Mouse (Mus musculus): ENCODE results near the gene Rbm8a2.
A peak's percentile ranks its signal among the peaks of the same experiment; 100 is the strongest.
"Not testable (repeated sequence)": the region's sequence is repeated elsewhere in the genome, so short reads cannot be mapped to it uniquely, and the experiment has no call there.

The Rbm8a2 gene

DNA sequence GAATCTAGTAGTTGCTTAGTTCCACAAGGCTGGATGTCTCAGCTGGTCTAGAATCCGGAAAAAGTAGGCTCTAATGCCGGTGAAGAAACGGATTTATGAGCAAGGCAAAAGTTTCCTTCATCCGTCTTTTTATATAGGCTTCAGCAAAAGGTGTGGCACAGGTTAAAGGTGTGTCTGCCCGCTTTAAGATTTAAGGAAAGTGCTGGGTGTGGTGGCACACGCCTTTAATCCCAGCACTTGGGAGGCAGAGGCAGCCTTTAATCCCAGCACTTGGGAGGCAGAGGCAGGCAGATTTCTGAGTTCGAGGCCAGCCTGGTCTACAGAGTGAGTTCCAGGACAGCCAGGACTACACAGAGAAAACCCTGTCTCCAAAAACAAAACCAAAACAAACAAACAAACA, at the start of gene Rbm8a2:
Rbm8a2 (minus strand) TSS at position 101 of the 400 bp plus-strand sequence.
- not testable (repeated sequence) for DNase-seq

GRCm38 (mm10) chr1:176028397-176028796, 49.5 kb upstream of the Rbm8a2 start:
- no peak for DNase-seq

DNA sequence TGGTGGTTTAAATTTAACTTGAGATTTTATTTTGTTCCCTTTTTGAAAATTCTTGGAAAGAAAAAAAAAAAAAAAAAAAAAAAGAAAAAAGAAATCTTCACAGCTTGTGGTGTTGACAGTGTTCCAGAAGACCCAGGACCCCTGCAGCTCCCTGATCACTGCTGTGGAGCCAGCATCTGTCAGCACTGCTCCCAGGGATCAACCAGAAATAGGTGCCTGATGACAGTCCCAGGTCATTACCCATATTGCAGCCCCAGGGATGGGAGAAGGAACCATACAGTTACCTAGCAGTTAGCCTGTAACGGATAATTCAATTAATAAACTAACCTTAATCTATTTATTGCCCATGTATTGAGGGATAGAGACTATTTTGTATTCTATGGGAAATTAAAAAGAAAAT, 45.6 kb upstream of the Rbm8a2 start:
- DNase-seq = no peak

- no peak for DNase-seq
Measured at GRCm38 (mm10) chr1:176018523-176018922, 39.6 kb upstream of the Rbm8a2 start.

DNA sequence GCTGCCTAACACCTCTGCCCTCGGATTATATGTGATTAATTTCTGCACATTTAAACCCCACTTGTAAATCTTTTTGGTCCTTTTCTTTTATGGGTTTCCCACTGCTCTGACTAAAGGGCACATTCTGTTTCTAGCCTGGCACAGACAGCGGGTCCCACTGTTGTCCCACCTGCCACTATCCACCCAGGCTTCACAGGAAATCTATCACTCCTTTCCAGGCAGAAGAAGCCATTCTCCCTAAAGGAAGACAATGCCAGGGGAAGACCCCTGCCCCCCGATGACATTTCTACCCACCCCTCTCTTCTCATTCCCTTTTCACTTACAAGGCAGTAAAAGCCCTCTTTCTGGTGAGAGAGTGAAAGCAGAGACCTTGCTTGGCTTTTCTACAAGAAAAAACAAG, 37.2 kb upstream of the Rbm8a2 start:
- no peak for DNase-seq

DNA sequence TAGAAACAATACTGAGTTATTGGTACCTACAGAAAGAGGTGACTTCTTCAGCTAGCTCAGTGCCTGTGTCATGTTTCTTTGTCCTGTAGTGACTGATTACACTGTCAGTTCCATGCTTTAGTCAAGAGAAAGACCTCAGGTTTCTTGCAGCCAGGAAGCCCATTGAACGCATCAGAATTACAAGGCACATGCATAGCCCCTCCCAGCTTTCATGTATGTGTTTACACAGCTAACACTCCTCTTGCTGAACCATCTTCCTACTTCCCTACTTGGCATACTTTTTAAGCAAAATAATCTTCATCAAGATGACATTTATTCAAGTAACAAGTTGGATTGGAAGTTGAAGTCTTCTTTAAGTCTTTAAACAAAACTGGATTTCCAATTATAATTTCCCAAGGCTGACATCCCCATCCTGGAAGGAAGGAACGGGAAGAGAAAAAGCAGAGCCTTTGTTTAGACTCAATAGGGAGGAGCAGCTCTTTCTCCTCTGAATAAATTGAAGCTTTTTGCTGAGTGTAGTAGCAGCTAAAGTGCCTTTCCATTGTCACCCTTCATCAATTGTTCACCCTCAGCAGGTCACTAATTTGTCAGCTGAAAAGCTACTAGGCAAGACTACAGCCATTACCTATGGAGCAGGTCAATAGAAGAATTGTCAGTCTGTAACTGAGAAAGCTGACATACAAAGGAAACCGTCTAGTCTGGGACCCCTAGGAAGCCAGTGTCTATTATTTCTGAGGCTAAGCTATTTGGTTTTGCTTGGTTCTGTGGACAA, 34.8 kb upstream of the Rbm8a2 start:
- DNase-seq = no peak

DNA sequence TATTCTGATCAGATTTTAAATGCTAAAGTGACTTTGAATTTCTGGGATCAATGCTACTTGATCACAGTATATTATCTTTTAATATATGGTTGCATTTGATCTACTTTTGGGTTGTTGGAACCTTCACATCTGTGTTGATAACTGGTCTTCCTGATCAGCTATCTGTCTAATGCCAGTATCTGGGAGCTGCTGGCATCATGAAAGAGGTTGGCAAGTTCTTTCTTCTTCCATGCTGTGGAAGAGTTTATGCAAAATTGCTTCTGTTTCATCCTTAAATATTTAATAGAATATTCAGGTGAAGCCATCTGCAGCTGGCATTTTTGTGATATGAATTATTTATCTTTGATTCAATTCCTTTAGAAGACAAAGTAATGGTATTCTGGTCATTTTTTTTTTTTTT, 32.6 kb upstream of the Rbm8a2 start:
- no peak for DNase-seq

- no peak for DNase-seq
Measured at GRCm38 (mm10) chr1:176011072-176011471, 32.2 kb upstream of the Rbm8a2 start.

- no peak for DNase-seq
Measured at GRCm38 (mm10) chr1:176008411-176008810, 29.5 kb upstream of the Rbm8a2 start.

GRCm38 (mm10) chr1:176000599-176000998, 21.7 kb upstream of the Rbm8a2 start:
- no peak for DNase-seq

DNA sequence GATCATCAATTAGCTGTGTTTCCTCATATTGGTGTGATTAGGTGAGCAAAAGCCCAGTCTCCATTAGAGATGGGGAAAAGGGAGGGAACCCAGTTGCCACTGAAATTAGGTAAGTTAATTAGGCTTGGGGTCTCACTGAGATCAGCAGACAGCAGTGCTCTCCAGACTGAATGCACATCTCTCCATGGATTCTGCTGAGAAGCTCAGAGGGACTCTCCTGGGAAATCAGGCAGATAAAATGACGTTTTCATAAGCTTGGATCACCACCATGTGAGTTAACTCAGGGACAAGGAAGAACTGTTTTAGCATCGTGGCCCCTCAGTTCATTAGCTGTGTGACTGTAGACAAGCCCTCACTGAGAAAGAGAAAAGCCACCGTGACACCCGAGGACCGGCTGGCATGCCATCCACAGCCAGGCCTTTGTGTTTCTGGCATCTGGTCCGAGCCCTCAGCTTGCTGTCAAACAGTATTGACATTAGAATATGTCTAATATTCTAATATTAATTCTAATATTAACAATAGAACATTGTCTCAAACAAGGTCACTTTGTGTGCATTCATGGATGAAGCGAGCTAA, 18.2 kb upstream of the Rbm8a2 start:
- no peak for DNase-seq

DNA sequence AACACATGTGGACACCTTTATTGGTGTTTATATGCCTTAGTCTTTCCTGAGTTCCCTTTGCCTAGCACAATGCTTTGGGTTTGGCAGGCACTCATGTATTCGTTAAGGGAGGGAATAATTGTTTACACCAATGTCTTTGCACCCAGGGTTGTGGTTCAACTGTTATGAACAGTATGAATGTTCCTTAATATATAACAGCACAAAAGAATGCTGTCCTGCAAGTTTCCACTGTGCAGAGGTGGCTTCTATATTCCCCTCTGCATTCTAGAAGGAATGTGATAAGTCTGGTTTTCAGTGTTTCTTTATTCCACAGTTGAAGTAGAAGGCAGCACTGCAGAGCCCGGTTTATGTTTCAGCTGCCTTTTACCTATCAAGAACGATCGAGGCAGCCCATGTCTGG, 10.0 kb upstream of the Rbm8a2 start:
- no peak for DNase-seq

DNA sequence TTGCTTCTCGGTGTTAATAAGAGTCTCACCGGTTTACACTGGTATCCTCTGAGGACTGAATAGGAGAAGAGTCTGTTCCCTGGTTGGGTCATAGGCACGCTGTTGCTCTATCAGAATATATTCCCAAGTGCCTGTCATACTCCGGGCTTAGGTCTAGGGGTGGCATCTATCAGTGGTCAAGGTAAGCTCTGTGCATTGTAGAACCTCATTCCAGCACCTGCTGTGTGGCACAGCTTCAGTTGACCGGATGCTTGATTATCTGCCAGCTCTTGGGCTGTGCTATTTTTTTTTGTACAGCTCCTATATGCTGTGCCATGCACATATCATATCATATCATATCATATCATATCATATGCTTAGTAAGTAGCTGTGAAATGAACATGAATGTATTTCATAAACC, 9.5 kb upstream of the Rbm8a2 start:
- DNase-seq = no peak

DNA sequence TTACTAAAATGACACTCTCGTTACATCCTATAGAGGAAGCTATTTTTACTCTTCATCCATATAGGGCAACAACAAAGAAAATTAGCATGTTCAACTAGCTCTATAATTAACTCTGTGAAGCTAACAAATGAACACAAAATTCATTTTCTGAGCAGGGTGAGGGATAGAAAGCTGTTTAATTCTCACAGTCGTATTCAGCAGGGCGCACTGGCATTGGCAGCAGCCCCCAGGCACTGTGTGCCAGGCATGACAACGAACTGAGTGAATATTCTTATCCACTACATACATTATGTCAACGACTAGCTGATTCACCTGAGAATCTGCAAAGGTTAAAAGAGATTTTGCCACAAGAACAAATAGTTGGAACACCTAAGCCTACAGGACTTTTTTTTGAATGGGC, 8.2 kb downstream of the Rbm8a2 start:
- DNase-seq = no peak

- no peak for DNase-seq
Measured at GRCm38 (mm10) chr1:175967004-175967745, 11.7 kb downstream of the Rbm8a2 start.

DNA sequence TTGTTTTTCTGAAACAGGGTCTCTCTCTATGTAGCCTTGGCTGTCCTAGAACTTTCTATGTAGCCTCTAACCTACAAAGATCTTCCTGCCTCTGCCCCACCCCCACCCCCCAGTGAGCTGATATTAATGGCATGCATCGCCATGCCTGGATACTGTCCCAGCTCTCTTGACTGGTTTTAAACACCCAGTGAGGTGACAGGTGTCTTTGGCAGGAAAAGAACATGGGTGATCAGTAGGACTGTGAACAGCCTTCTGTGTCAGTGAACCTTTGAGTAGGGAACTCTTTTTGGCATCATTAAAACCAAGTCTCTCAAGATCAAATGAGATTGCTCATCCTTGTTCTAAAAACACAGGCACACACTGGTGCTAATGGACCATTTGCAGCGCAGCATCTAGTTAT, 17.1 kb downstream of the Rbm8a2 start:
- no peak for DNase-seq

DNA sequence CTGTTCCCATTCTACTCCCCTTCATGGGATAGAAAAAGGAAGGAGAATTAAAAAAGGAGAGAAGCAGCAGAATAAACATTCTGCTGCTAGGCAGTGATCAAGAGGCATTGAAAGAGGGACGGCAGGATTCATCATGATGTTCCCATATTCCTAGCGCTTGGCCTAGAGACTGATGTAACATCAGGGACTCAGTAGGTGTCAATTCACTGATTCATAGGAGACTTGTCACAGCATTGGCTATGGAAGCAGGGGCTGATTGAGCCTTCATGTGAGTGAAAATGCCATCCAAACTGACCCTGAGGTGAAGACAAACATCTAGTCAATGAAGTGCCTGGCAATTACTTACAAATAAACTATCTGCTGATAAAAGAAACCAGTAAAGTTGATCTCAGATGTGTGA, 28.1 kb downstream of the Rbm8a2 start:
- no peak for DNase-seq

GRCm38 (mm10) chr1:175950421-175950820, 28.5 kb downstream of the Rbm8a2 start:
- no peak for DNase-seq

DNA sequence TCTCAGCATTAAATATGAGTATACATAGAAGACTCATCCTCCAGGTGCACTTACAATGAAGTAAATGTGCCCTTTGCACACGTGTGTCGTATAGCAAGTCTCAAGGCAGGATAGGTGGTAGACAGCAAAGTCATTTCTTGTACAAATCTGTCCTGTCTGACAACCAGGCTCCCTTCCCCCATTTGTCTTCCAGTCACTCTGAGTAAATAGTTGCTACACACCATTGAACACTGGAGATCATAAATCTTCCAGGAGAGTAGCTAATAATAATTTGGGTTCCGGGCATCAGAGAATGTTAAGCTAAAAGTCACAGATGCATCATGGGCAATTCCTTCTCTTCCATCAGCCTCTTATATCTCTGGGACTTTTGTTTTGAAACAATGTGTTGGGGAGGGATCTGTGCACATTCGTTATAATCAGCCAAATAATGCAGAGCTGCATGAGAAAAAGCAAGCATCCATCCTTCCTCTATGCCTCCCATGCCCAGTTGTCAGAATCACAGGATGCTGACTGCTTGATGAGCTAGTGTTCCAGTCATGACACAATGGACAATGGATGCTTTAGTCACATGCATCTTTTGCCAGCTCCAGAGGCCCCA, 32.1 kb downstream of the Rbm8a2 start:
- no peak for DNase-seq

DNA sequence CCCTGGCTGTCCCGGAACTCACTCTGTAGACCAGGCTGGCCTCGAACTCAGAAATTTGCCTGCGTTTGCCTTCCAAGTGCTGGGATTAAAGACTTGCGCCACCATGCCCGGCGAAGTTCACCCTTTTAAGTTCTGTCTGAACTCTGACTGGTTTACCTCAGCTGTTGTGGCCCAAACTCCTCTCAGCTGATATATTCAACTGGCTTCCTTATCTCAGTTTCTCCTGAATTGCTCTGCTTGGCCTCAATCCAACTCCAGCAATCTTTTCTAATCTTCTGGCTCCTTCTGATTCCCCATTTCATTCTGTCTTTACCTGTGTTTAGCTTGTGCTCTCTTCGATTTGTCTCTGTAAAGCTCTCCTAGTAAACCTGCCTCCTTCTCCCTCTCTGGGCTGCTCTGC, 35.7 kb downstream of the Rbm8a2 start:
- no peak for DNase-seq

DNA sequence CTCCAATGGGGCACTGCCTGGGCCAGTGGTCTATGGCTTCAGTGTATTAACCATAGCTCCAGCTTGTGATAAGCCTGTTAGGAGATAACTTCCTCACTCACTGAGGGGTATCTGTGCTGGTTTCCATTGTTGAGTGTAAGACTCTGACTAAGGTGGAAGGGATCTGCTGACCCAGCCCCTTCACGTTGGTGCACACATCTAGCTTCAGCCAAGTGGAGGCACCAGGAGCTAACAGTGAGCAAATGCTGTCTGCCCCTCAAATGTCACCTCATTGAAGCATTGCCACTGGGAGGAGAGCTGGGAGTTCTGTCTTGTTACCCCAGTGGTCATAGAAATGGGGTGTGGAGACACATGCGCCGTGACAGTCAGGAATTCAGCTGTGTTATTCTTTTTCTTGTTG, 40.2 kb downstream of the Rbm8a2 start:
- DNase-seq = no peak

DNA sequence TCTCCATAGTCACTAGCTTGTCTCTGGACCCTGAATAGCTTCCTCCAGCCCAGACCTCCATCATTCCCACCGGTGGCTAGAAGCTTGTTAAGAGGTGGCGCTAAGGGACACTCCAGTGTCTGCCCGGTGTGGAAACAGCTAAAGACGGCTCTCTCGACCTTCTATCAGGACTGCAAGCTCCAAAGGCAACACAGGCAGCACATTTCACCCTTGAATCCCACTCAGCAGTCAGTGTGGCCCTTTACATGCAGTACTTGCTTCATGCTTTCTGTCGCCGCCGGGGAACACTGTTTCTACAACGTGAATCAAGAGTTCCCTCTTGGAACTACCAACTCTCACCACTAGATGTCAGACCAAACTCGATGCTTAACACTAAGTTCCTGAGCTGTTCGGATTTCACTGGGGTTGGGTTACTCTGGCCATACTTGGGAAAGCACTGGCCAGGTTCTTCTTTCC, 42.6 kb downstream of the Rbm8a2 start:
- DNase-seq = peak; percentile 80

GRCm38 (mm10) chr1:175931391-175931790, 47.5 kb downstream of the Rbm8a2 start:
- no peak for DNase-seq
